Mouse (Mus musculus): ENCODE measurements around the gene Clpsl2. TPM values are rescaled to one million over a fixed set of nuclear protein-coding genes. Genes with fewer than 3 reads are reported as not detected.

The Clpsl2 gene
- not detected in 2 replicates for polyA plus RNA-seq (2016; fragmentation: Nextera tagmentation; extraction: Ambion mirVana)

GRCm38 (mm10) chr17:28549111-28549510 is at the start of gene Clpsl2:
Clpsl2 (plus strand) TSS chr17:28549411.
- no peak within 1 kb of the TSS for H3K9ac ChIP-seq
- no peak within 1 kb of the TSS for H3K27ac ChIP-seq (ENCODE audit: poor library complexity, severe bottlenecking)
- H3K27me3 ChIP-seq (replicated peaks) = peaks cover 16% of the 10 kb centered on the region
- no peak for ATAC-seq (ENCODE audit: insufficient number of reproducible peaks, low FRiP score)
- 66% methylated on average over 14 of the region's 14 CpGs for WGBS
- no peak within 1 kb of the TSS for H3K4me3 ChIP-seq
- no peaks in the 10 kb centered on the region for H3K4me1 ChIP-seq (replicated peaks)
- no peaks in the 10 kb centered on the region for H3K9me3 ChIP-seq (replicated peaks)
- no peaks in the 10 kb centered on the region for H3K36me3 ChIP-seq
- no peak within 1 kb of the TSS for H3K4me2 ChIP-seq

GRCm38 (mm10) chr17:28500465-28500864 is 48.7 kb upstream of the Clpsl2 start:
- Histone ChIP-seq H3K4me1 (replicated peaks) (no peaks in the 10 kb centered on the region), H3K4me3 (no peak overlapping the region), H3K4me2 (no peak overlapping the region), H3K36me3 (no peaks in the 10 kb centered on the region), H3K9me3 (replicated peaks) (no peaks in the 10 kb centered on the region), H3K27me3 (replicated peaks) (0 out of 2 replicates have a peak, but pooled peaks cover 2% of the 10 kb centered on the region), H3K9ac (no peak overlapping the region), H3K27ac (ENCODE audit: poor library complexity, severe bottlenecking) (no peak overlapping the region)
- 63% methylated on average over 3 of the region's 3 CpGs for WGBS
- no peak for ATAC-seq (ENCODE audit: insufficient number of reproducible peaks, low FRiP score)

GRCm38 (mm10) chr17:28502196-28502821 is 46.9 kb upstream of the Clpsl2 start:
- H3K4me1 ChIP-seq (replicated peaks) = peaks cover 7% of the 10 kb centered on the region
- H3K36me3 ChIP-seq = no peaks in the 10 kb centered on the region
- H3K27me3 ChIP-seq (replicated peaks) = 0 out of 2 replicates have a peak, but pooled peaks cover 2% of the 10 kb centered on the region
- H3K9ac ChIP-seq = no peak overlapping the region
- no peak overlapping the region for H3K4me2 ChIP-seq
- H3K9me3 ChIP-seq (replicated peaks) = no peaks in the 10 kb centered on the region
- no peak for ATAC-seq (ENCODE audit: insufficient number of reproducible peaks, low FRiP score)
- H3K4me3 ChIP-seq = no peak overlapping the region
- H3K27ac ChIP-seq (ENCODE audit: poor library complexity, severe bottlenecking) = no peak overlapping the region
- 48% methylated on average over 7 of the region's 7 CpGs for WGBS

GRCm38 (mm10) chr17:28504182-28504581 is 45.0 kb upstream of the Clpsl2 start:
- Histone ChIP-seq H3K4me1 (replicated peaks) (peaks cover 13% of the 10 kb centered on the region), H3K9ac (no peak overlapping the region), H3K27ac (ENCODE audit: poor library complexity, severe bottlenecking) (no peak overlapping the region), H3K4me3 (no peak overlapping the region), H3K27me3 (replicated peaks) (0 out of 2 replicates have a peak, but pooled peaks cover 2% of the 10 kb centered on the region), H3K9me3 (replicated peaks) (no peaks in the 10 kb centered on the region), H3K4me2 (no peak overlapping the region), H3K36me3 (no peaks in the 10 kb centered on the region)
- 80% methylated on average over 6 of the region's 6 CpGs for WGBS
- no peak for ATAC-seq (ENCODE audit: insufficient number of reproducible peaks, low FRiP score)

DNA sequence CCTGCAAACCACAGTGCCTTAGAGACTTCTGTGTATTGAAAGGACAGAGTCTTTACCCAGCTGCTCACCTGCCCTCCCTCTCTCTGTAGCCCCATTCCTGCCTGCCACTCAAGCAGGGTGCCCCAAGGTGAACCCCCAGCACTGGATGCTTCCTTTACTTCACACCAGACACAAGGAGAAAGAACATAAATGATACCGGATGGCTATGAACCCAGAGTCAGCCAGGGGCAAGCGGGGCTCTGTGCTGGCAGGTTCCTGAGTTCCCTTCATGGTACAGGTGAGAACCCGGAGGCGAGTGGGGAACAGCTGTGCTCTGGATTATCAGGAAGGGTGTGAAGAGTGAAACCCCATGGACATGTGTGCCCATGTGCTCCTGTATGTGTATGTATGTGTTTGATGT is 43.6 kb upstream of the Clpsl2 start:
- Histone ChIP-seq H3K27me3 (replicated peaks) (0 out of 2 replicates have a peak, but pooled peaks cover 2% of the 10 kb centered on the region), H3K9ac (no peak overlapping the region), H3K4me3 (no peak overlapping the region), H3K4me1 (replicated peaks) (peaks cover 17% of the 10 kb centered on the region), H3K9me3 (replicated peaks) (no peaks in the 10 kb centered on the region), H3K27ac (ENCODE audit: poor library complexity, severe bottlenecking) (no peak overlapping the region), H3K36me3 (no peaks in the 10 kb centered on the region), H3K4me2 (no peak overlapping the region)
- no peak for ATAC-seq (ENCODE audit: insufficient number of reproducible peaks, low FRiP score)
- 84% methylated on average over 4 of the region's 4 CpGs for WGBS

GRCm38 (mm10) chr17:28506895-28507294 is 42.3 kb upstream of the Clpsl2 start:
- H3K4me2 ChIP-seq = no peak overlapping the region
- 0 out of 2 replicates have a peak, but pooled peaks cover 2% of the 10 kb centered on the region for H3K27me3 ChIP-seq (replicated peaks)
- H3K9ac ChIP-seq = no peak overlapping the region

GRCm38 (mm10) chr17:28507496-28507895 is 41.7 kb upstream of the Clpsl2 start:
- no peak overlapping the region for H3K4me2 ChIP-seq
- H3K36me3 ChIP-seq = no peaks in the 10 kb centered on the region
- WGBS = 19% methylated on average over 5 of the region's 5 CpGs
- H3K9ac ChIP-seq = no peak overlapping the region
- no peak for ATAC-seq (ENCODE audit: insufficient number of reproducible peaks, low FRiP score)
- H3K27ac ChIP-seq (ENCODE audit: poor library complexity, severe bottlenecking) = no peak overlapping the region
- no peak overlapping the region for H3K4me3 ChIP-seq
- H3K27me3 ChIP-seq (replicated peaks) = no peaks in the 10 kb centered on the region
- H3K4me1 ChIP-seq (replicated peaks) = peaks cover 28% of the 10 kb centered on the region
- no peaks in the 10 kb centered on the region for H3K9me3 ChIP-seq (replicated peaks)

More at GRCm38 (mm10) chr17:28506895-28507294, 42.3 kb upstream of the Clpsl2 start:
- no peak overlapping the region for H3K4me3 ChIP-seq
- ATAC-seq (ENCODE audit: insufficient number of reproducible peaks, low FRiP score) = no peak
- no peaks in the 10 kb centered on the region for H3K36me3 ChIP-seq
- no peak overlapping the region for H3K27ac ChIP-seq (ENCODE audit: poor library complexity, severe bottlenecking)
- 9% methylated on average over 5 of the region's 5 CpGs for WGBS
- peaks cover 28% of the 10 kb centered on the region for H3K4me1 ChIP-seq (replicated peaks)
- H3K9me3 ChIP-seq (replicated peaks) = no peaks in the 10 kb centered on the region

DNA sequence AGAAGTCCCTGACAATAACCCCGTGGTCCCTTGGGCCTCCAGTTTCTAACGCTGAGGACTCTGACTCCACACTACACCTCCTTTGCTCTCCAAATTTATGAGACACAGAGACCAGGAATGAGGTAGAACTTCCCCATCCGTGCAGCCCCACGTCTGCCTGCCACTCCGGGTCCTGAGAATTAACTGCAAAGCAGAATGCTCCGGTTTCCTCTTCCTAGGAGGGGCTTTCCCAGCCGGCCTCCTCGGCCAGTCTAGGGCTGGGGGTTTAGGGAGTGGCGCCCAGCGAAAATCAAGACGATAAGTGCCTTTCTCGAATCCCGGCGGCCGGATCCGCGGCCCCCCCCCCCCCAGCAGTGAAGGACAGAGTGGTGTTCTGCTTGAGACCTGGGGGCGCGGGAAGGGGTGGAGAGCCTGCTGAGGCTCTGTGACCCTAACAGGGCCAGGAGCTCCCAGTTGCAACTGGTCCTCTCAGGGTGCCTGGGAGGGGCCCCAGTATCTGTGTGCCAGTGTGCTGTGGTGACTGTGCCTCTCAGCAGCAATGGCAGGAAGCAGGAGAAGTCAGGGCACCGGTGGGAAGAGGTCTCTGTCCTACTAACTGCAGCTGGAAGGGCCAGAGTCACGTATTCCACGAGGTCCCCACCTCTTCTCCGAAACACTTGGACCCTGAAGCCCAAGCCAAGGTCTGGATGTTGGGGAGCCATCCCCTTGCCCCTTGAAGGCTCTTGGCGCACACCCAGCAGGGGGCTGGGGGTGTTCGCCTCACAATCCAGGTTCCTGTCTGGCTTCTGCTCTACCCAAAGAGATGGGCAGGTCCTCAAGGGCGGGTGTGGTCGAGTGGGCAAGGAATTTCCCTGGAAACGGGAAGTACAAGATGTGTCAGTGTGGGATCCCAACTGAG is 38.5 kb upstream of the Clpsl2 start:
- Histone ChIP-seq H3K4me3 (peak overlapping the region; percentile 33), H3K27me3 (replicated peaks) (0 out of 2 replicates have a peak, but pooled peaks cover 14% of the 10 kb centered on the region), H3K36me3 (no peaks in the 10 kb centered on the region), H3K4me2 (peak overlapping the region; percentile 67), H3K9ac (peak overlapping the region; percentile 30; the same call in 1 of the 2 replicates), H3K27ac (ENCODE audit: poor library complexity, severe bottlenecking) (no peak overlapping the region), H3K9me3 (replicated peaks) (no peaks in the 10 kb centered on the region), H3K4me1 (replicated peaks) (peaks cover 37% of the 10 kb centered on the region)
- ATAC-seq (ENCODE audit: insufficient number of reproducible peaks, low FRiP score) = no peak
- WGBS = 6% methylated on average over 26 of the region's 28 CpGs

GRCm38 (mm10) chr17:28511616-28512541 is 37.3 kb upstream of the Clpsl2 start:
- no peak for ATAC-seq (ENCODE audit: insufficient number of reproducible peaks, low FRiP score)
- peak overlapping the region; percentile 67; the same call in 1 of the 2 replicates for H3K4me2 ChIP-seq
- H3K9ac ChIP-seq = no peak overlapping the region
- peaks cover 20% of the 10 kb centered on the region; the same call in 1 of the 2 replicates for H3K27me3 ChIP-seq (replicated peaks)
- no peak overlapping the region for H3K4me3 ChIP-seq
- 30% methylated on average over 9 of the region's 9 CpGs for WGBS
- peaks cover 37% of the 10 kb centered on the region for H3K4me1 ChIP-seq (replicated peaks)
- H3K9me3 ChIP-seq (replicated peaks) = no peaks in the 10 kb centered on the region
- no peak overlapping the region for H3K27ac ChIP-seq (ENCODE audit: poor library complexity, severe bottlenecking)
- no peaks in the 10 kb centered on the region for H3K36me3 ChIP-seq

DNA sequence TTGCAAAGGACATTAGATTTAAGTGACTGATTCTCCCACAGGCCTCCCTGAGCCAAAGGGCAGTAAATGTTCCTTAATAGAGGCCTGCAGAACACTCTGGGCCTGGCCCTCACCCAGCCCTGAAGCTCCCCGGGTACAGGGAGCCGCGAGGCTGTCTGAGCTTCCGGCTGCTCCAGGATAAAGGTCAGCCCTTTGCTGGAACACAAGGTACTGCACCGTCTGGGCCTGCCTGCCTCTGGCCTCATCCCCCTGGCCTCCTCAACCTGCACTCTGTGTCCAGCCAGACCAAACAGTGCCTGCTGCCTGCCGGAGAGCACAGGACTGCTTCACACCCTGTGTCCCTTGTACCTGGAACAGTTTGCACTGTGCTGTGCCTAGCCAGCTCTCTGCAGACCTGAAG is 36.5 kb upstream of the Clpsl2 start:
- ATAC-seq (ENCODE audit: insufficient number of reproducible peaks, low FRiP score) = no peak
- Histone ChIP-seq H3K4me2 (no peak overlapping the region), H3K4me1 (replicated peaks) (peaks cover 33% of the 10 kb centered on the region), H3K27me3 (replicated peaks) (peaks cover 20% of the 10 kb centered on the region; the same call in 1 of the 2 replicates), H3K27ac (ENCODE audit: poor library complexity, severe bottlenecking) (no peak overlapping the region), H3K36me3 (no peaks in the 10 kb centered on the region), H3K9me3 (replicated peaks) (no peaks in the 10 kb centered on the region), H3K4me3 (no peak overlapping the region), H3K9ac (peak overlapping the region; percentile 18; the same call in 1 of the 2 replicates)
- 53% methylated on average over 6 of the region's 6 CpGs for WGBS

Data from heart, embryonic 12.5 days (tissue).